Mouse (Mus musculus) left cerebral cortex, postnatal 4 days (tissue): Measurements from ENCODE around the gene Ptprn2. TPM values are rescaled to one million over a fixed set of nuclear protein-coding genes. Genes with fewer than 3 reads are reported as not detected.
A peak's percentile ranks its signal among the peaks of the same experiment; 100 is the strongest.

ENCODE experiments used
- DNase-seq: peaks from one replicate; pipeline ENCODE4 v3.0.0-alpha.2; 2022
- intact Hi-C: fragments of 180-260 bp; cut with DNase I; formaldehyde crosslinking; loops from one replicate; pipeline ENCODE4 v1.15.1; 2025
- total RNA-seq, 2 experiments: library from RNA; stranded (reverse); gene quantifications; 2 replicates each; pipeline ENCODE4 v1.2.3; 2021

The Ptprn2 gene
- total RNA-seq, 2 experiments from 2014 or later, result 172 to 180 TPM

GRCm38 (mm10) chr12:116586167-116586566, 100.6 kb downstream of the Ptprn2 start:
- no peak for DNase-seq
- intact Hi-C loops, result no loop called here

GRCm38 (mm10) chr12:116587548-116587947, 102.0 kb downstream of the Ptprn2 start:
- intact Hi-C loops, result no loop called here
- no peak for DNase-seq

GRCm38 (mm10) chr12:116590076-116590475, 104.6 kb downstream of the Ptprn2 start:
- intact Hi-C loops, result no loop called here

GRCm38 (mm10) chr12:116594457-116594856, 108.9 kb downstream of the Ptprn2 start:
- intact Hi-C loops, result no loop called here
- DNase-seq, result no peak

More at GRCm38 (mm10) chr12:116590076-116590475, 104.6 kb downstream of the Ptprn2 start:
- DNase-seq, result no peak

GRCm38 (mm10) chr12:116594866-116595610, 109.5 kb downstream of the Ptprn2 start:
- intact Hi-C loops, result no loop called here
- no peak for DNase-seq

- intact Hi-C loops, result no loop called here
- no peak for DNase-seq
Observed at GRCm38 (mm10) chr12:116595727-116596126, 110.2 kb downstream of the Ptprn2 start.

- intact Hi-C loops, result no loop called here
- DNase-seq, result no peak
Observed at GRCm38 (mm10) chr12:116596993-116597392, 111.5 kb downstream of the Ptprn2 start.

GRCm38 (mm10) chr12:116597670-116598069, 112.2 kb downstream of the Ptprn2 start:
- DNase-seq, result no peak
- intact Hi-C loops, result no loop called here

GRCm38 (mm10) chr12:116598123-116599005, 112.8 kb downstream of the Ptprn2 start:
- DNase-seq, result no peak
- intact Hi-C loops, result no loop called here

- peak; percentile 62 for DNase-seq
Observed at GRCm38 (mm10) chr12:116599537-116599936, 114.0 kb downstream of the Ptprn2 start.

GRCm38 (mm10) chr12:116600054-116600453, 114.5 kb downstream of the Ptprn2 start:
- intact Hi-C loops, result loop anchor here (10.0 kb wide), 2 partner anchors 115 to 315 kb away; partner anchors contain the start of genes Esyt2 and Ptprn2

More at GRCm38 (mm10) chr12:116599537-116599936, 114.0 kb downstream of the Ptprn2 start:
- intact Hi-C loops, result no loop called here

GRCm38 (mm10) chr12:116601395-116601794, 115.9 kb downstream of the Ptprn2 start:
- intact Hi-C loops, result loop anchor here (10.0 kb wide), 2 partner anchors 117 to 317 kb away; partner anchors contain the start of genes Esyt2 and Ptprn2
- DNase-seq, result no peak

More at GRCm38 (mm10) chr12:116600054-116600453, 114.5 kb downstream of the Ptprn2 start:
- DNase-seq, result no peak

- intact Hi-C loops, result loop anchor here (10.0 kb wide), 2 partner anchors 117 to 317 kb away; partner anchors contain the start of genes Esyt2 and Ptprn2
- DNase-seq, result no peak
Observed at GRCm38 (mm10) chr12:116601921-116602320, 116.4 kb downstream of the Ptprn2 start.

- no peak for DNase-seq
- intact Hi-C loops, result loop anchor here (10.0 kb wide), 2 partner anchors 124 to 324 kb away; partner anchors contain the start of genes Esyt2 and Ptprn2
Observed at GRCm38 (mm10) chr12:116608598-116608997, 123.1 kb downstream of the Ptprn2 start.

GRCm38 (mm10) chr12:116619868-116620267, 134.3 kb downstream of the Ptprn2 start:
- intact Hi-C loops, result loop anchor here (5.0 kb wide), 2 partner anchors 133 to 548 kb away; partner anchors contain the start of gene Ptprn2

GRCm38 (mm10) chr12:116620299-116620698, 134.8 kb downstream of the Ptprn2 start:
- DNase-seq, result no peak
- intact Hi-C loops, result loop anchor here (5.0 kb wide), 2 partner anchors 133 to 548 kb away; partner anchors contain the start of gene Ptprn2

More at GRCm38 (mm10) chr12:116619868-116620267, 134.3 kb downstream of the Ptprn2 start:
- DNase-seq, result peak; percentile 78

- DNase-seq, result no peak
- intact Hi-C loops, result loop anchor here (5.0 kb wide), 2 partner anchors 134 to 549 kb away; partner anchors contain the start of gene Ptprn2
Observed at GRCm38 (mm10) chr12:116621325-116622040, 136.0 kb downstream of the Ptprn2 start.

GRCm38 (mm10) chr12:116622665-116623387, 137.3 kb downstream of the Ptprn2 start:
- peak; percentile 74 for DNase-seq
- intact Hi-C loops, result loop anchor here (5.0 kb wide), 2 partner anchors 136 to 551 kb away; partner anchors contain the start of gene Ptprn2
